Mouse (Mus musculus) erythroblast, embryonic 14.5 days (primary cell): Measurements from ENCODE around the gene Chn1. TPM values are rescaled to one million over a fixed set of nuclear protein-coding genes. Genes with fewer than 3 reads are reported as not detected.

Experiments
- H3K27me3 ChIP-seq: 2 replicates; pipeline ENCODE4 v1.6.1; 2012; ENCODE audit warnings: inconsistent platforms; ENCODE audit not compliant: control insufficient read depth
- H3K36me3 ChIP-seq: 2 replicates; pipeline ENCODE4 v1.6.1; 2012; ENCODE audit warnings: mild to moderate bottlenecking, inconsistent platforms; ENCODE audit not compliant: control insufficient read depth
- H3K4me1 ChIP-seq: 2 replicates; pipeline ENCODE4 v1.6.1; 2012; ENCODE audit warnings: inconsistent platforms; ENCODE audit not compliant: control insufficient read depth
- H3K4me3 ChIP-seq: replicated peaks from 2 replicates; pipeline ENCODE3; 2012; ENCODE audit warnings: moderate library complexity, mild to moderate bottlenecking, inconsistent platforms
- H3K9me3 ChIP-seq: 2 replicates; pipeline ENCODE4 v1.6.1; 2012; ENCODE audit warnings: low read length, inconsistent platforms, mixed read lengths; ENCODE audit not compliant: control insufficient read depth
- GATA1 ChIP-seq: IDR thresholded peaks from 2 replicates; pipeline ENCODE4 v1.6.1; 2012; ENCODE audit warnings: low read length, inconsistent platforms, mixed read lengths
- TAL1 ChIP-seq: IDR thresholded peaks from 3 replicates; pipeline ENCODE4 v1.6.1; 2012; ENCODE audit warnings: low read length, inconsistent platforms, mixed read lengths
- polyA plus RNA-seq: library from polyadenylated mRNA; stranded (reverse); fragments of >175 nt; gene quantifications from 2 replicates; pipeline ENCODE4 v1.2.3, GENCODE M21; 2012

Chn1 gene
- polyA plus RNA-seq, 1 experiment: 0.07 TPM

DNA sequence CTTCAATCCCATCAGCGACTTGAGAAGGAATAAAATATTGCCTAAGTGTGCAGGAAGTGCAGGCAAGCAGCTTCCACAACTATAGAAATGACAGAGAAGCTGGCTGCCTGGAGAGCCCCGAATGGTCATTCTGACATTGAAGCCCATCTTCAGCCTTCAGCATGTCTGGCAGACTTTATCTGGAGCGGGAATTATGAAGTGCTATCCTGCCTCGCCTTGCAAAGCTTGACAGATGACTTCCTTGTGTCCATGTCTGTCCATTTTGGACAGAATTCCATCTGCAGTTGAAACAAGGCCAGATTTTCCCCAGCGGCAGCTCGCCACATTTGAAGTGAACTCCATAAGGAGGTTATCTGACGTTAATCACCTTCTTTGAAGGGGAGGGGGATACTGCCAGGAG is 15.2 kb downstream of the Chn1 start:
- no peak for TF ChIP-seq GATA1
- TF ChIP-seq TAL1: no peak
- Histone ChIP-seq H3K36me3 (no peaks in the 10 kb centered on the region), H3K4me3 (no peak overlapping the region), H3K27me3 (no peaks in the 10 kb centered on the region), H3K9me3 (no peaks in the 10 kb centered on the region), H3K4me1 (peaks cover 3% of the 10 kb centered on the region; the same call in 1 of the 2 replicates)

DNA sequence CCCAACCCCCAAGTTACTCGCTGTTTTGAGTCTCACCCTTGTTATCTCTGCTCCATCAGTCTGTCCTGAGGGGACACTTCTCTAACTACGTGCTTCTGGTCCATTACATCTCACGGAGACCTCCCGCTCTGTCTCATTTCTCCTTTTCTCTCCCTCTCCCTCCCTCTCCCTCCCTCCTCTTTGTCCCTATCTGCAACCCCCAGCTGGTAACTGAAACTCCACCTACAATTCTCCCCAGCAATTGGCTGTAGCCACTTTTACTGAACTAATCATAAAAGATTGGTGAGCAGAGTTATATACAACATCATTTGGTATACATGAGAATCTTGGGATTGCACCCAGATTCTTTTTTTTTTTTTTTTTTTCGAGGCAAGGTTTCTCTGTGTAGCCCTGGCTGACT is 16.1 kb downstream of the Chn1 start:
- H3K36me3 ChIP-seq: no peaks in the 10 kb centered on the region
- H3K9me3 ChIP-seq: no peaks in the 10 kb centered on the region
- H3K27me3 ChIP-seq: no peaks in the 10 kb centered on the region
- peaks cover 3% of the 10 kb centered on the region; the same call in 1 of the 2 replicates for H3K4me1 ChIP-seq
- no peak for TF ChIP-seq TAL1
- TF ChIP-seq GATA1: no peak
- no peak overlapping the region for H3K4me3 ChIP-seq

DNA sequence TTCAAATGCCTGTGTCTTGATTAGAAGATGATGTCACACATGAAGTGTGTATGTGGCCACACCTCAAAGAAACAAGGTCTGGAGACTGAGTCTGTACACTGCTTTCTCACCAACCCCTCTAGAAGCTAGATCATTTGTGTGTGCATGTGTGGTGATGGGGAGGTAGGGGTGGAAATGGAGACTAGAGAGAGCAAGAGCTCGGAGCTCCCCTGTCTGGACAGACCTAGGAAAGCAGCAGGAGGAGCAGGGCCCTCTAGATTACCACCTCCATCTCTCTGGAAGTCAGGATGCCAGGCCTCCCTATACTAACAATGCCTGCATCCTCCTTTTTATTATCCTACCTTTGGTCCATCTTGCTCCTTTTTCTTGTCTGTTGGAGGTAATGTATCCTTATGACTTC is 27.8 kb downstream of the Chn1 start:
- H3K27me3 ChIP-seq: no peaks in the 10 kb centered on the region
- H3K36me3 ChIP-seq: no peaks in the 10 kb centered on the region
- TF ChIP-seq GATA1 (no peak), TAL1 (no peak)

DNA sequence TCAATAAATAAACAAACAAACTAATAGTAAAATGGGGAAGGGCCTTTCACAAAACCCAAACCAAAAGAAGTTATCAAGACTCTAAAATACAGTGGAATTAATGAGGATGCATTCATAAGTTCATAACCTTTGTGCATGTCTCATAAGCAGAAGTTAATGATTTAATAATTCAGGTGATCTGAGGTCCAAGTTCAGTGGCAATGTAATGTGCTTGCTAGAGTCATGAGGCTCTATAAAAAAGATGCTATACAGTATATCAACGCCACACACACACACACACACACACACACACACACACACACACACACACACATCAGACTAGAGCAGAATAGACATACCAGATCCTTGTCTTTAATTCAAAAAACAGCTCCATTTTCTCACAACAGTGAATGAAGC is 28.8 kb downstream of the Chn1 start:
- Histone ChIP-seq H3K27me3 (no peaks in the 10 kb centered on the region), H3K4me3 (no peak overlapping the region), H3K9me3 (no peaks in the 10 kb centered on the region), H3K36me3 (no peaks in the 10 kb centered on the region), H3K4me1 (no peaks in the 10 kb centered on the region)
- TF ChIP-seq GATA1: no peak
- no peak for TF ChIP-seq TAL1

More for the DNA sequence above, 27.8 kb downstream of the Chn1 start:
- H3K9me3 ChIP-seq: no peaks in the 10 kb centered on the region
- no peaks in the 10 kb centered on the region for H3K4me1 ChIP-seq
- H3K4me3 ChIP-seq: no peak overlapping the region

DNA sequence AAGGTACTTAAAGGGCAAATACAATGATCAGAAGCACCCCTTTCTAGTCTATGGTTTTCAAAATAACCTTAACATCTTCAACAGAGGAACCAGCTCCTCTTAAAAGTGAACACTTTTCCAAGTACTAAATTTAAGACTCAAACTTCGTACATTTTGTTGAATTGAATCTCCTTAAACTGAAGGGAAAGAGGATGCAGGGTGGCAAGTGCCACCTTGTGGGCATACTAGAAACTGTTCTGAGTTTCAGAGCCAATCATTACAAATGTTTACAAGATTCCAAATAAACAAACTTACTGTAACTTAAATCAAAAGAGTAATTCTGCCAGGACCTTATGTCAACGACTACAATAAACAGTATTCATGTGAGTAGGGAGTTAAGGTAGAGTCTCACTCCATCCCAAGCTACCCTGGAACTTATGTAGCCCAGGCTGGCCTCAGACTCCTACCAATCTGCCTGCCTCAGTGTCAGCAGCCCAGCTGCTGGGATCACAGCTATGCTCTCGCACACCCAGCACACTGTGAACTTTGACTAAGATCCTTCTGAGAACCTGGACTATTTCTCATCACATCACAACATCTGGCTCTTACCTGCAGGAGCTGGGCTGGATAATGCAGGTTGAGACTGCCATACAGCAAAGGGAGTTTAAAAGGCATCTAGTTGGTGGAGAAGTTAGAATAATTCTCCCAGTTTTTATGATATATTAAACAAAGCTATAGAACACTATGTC is 29.3 kb downstream of the Chn1 start:
- H3K27me3 ChIP-seq: no peaks in the 10 kb centered on the region
- H3K4me3 ChIP-seq: no peak overlapping the region
- no peaks in the 10 kb centered on the region for H3K4me1 ChIP-seq
- TF ChIP-seq GATA1 (no peak), TAL1 (no peak)
- H3K9me3 ChIP-seq: no peaks in the 10 kb centered on the region
- H3K36me3 ChIP-seq: no peaks in the 10 kb centered on the region

DNA sequence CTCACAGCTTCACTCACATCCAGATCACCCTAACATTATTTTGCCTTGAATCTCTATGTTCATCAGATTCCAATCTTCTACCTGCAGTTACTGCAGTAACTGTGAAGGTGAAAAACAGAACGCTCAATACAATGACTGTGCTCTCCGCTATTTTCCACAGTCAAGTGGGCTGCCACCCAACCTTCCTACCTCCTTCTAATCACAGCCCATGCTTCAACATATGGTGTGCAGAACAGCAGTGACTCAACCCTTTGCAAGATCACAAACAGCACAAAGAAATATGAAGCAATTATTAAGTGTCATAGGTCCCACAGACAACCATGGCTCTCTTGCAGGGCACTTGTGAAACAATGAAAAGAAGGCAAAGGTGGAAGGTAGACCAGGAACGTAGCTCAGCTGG is 33.9 kb downstream of the Chn1 start:
- Histone ChIP-seq H3K4me1 (no peaks in the 10 kb centered on the region), H3K36me3 (no peaks in the 10 kb centered on the region), H3K27me3 (no peaks in the 10 kb centered on the region), H3K4me3 (no peak overlapping the region), H3K9me3 (no peaks in the 10 kb centered on the region)
- TF ChIP-seq GATA1 (no peak), TAL1 (no peak)

DNA sequence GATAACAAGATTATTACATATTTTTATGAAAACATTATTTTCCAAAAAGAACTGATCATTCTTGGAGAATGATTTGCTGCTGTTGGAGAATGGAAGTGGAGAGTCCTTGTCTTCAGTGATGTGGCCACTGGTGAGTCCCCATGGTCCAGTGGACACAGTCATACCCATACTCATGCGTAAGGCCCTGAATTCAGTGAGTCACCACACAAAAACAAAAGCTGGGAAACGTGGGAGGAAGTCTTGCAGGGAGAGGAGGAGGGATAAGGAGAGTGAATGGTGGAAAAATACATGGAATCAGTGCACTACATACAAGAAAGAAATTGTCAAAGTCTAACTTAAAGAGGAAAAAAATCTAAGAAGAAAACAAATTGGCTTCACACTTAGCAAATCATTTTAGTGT is 47.3 kb downstream of the Chn1 start:
- H3K36me3 ChIP-seq: no peaks in the 10 kb centered on the region
- no peak for TF ChIP-seq TAL1
- TF ChIP-seq GATA1: no peak
- no peaks in the 10 kb centered on the region for H3K9me3 ChIP-seq
- H3K27me3 ChIP-seq: no peaks in the 10 kb centered on the region
- no peak overlapping the region for H3K4me3 ChIP-seq
- H3K4me1 ChIP-seq: no peaks in the 10 kb centered on the region

DNA sequence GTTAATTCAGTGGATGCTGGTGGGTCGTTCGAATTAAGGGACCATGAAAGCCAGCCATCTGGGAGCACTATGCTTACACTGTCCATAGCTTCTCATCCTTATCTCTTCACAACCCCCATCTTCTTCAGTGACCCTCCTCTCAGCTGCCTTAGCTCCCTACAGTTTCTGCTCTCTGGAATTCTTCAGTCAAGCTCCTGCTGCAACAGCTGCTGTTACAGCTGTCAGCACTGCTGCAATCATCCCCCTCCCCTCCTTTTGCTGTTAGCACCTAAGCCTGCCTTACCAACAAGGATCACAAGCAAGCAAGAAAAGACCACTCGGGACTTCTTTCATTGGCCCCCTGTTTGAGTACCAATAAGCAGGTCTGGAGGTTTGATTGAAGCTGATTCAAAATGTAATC is 50.2 kb downstream of the Chn1 start:
- no peaks in the 10 kb centered on the region for H3K4me1 ChIP-seq
- no peaks in the 10 kb centered on the region for H3K27me3 ChIP-seq
- TF ChIP-seq GATA1 (no peak), TAL1 (no peak)
- no peaks in the 10 kb centered on the region for H3K9me3 ChIP-seq
- no peak overlapping the region for H3K4me3 ChIP-seq
- H3K36me3 ChIP-seq: no peaks in the 10 kb centered on the region

DNA sequence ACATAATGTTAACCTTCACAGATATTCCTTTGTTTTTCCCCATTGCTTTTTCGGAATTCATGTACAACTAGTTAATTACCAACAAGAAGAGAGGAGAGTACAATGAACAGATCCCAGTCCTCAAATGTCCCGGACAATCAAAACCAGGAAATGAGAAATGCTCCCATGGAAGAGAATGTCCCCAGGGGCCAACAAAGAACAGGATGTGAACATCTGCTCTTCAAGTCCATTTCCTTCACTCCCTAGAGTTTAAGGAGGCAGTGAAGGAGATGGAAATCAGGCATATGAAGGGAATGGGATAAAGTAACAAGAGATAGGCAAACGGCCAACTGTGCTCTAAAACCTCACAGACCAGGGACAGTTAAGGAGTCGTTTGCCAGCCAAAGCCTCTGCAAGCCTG is 53.3 kb downstream of the Chn1 start:
- TF ChIP-seq TAL1 (no peak), GATA1 (no peak)
- Histone ChIP-seq H3K27me3 (no peaks in the 10 kb centered on the region), H3K36me3 (no peaks in the 10 kb centered on the region), H3K4me1 (no peaks in the 10 kb centered on the region), H3K4me3 (no peak overlapping the region), H3K9me3 (no peaks in the 10 kb centered on the region)

DNA sequence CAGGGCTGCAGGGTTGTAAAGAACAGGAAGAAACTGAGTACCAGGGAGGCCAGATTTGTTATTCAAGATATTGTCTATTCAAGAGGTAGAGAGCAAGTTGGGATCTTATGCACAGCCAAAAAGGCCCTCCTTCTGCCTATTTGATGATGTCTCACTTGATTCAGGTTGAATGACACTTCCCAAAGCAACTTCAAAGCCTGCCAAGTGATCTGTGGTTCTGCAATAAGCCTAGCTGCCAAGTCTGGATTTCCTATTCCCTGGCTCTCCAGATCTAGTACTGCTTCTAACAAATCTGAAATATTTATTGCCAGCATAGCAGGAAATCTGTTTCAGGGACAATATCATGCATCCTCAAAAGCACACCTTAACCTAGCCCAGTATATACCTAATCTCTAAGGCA is 62.7 kb downstream of the Chn1 start:
- Histone ChIP-seq H3K4me3 (no peak overlapping the region), H3K27me3 (no peaks in the 10 kb centered on the region), H3K36me3 (no peaks in the 10 kb centered on the region), H3K4me1 (no peaks in the 10 kb centered on the region), H3K9me3 (no peaks in the 10 kb centered on the region)
- TF ChIP-seq GATA1: no peak
- no peak for TF ChIP-seq TAL1
